Mouse (Mus musculus): ENCODE measurements around the gene Cep250. TPM values are rescaled to one million over a fixed set of nuclear protein-coding genes. Genes with fewer than 3 reads are reported as not detected.

The Cep250 gene
- polyA plus RNA-seq, 1 experiment from 2014 or later: 12.8 TPM

GRCm38 (mm10) chr2:155949362-155949761 lies 6.9 kb upstream of the Cep250 start:
- H3K36me3 ChIP-seq (ENCODE audit: control insufficient read depth, insufficient read depth, low read length): no peaks in the 10 kb centered on the region
- 0 out of 2 replicates have a peak, but pooled peaks cover 5% of the 10 kb centered on the region for H3K4me1 ChIP-seq (ENCODE audit: control insufficient read depth, insufficient read depth, low read length)
- no peak overlapping the region for H3K9ac ChIP-seq (replicated peaks; ENCODE audit: low read length)
- DNase-seq (peak; percentile 53), ATAC-seq (ENCODE audit: low FRiP score, low TSS enrichment) (no peak)
- H3K9me3 ChIP-seq (ENCODE audit: control insufficient read depth, low read length): no peaks in the 10 kb centered on the region
- H3K27me3 ChIP-seq (ENCODE audit: control insufficient read depth, insufficient read depth, low read length): no peaks in the 10 kb centered on the region
- H3K4me3 ChIP-seq (replicated peaks; ENCODE audit: low read depth, low read length): no peak overlapping the region
- no peak overlapping the region for H3K4me2 ChIP-seq (ENCODE audit: low read length)
- no peak overlapping the region for H3K27ac ChIP-seq (replicated peaks; ENCODE audit: low read depth, low read length)
- WGBS: 23% methylated on average over 6 of the region's 6 CpGs

- no peaks in the 10 kb centered on the region for H3K36me3 ChIP-seq (ENCODE audit: control insufficient read depth, insufficient read depth, low read length)
- peak; percentile 84 for DNase-seq
- ATAC-seq (ENCODE audit: low FRiP score, low TSS enrichment): no peak
Observed at GRCm38 (mm10) chr2:155952006-155952405, 4.3 kb upstream of the Cep250 start.

GRCm38 (mm10) chr2:155959981-155960380 lies 3.7 kb downstream of the Cep250 start:
- Histone ChIP-seq H3K9ac (replicated peaks; ENCODE audit: low read length) (no peak overlapping the region), H3K27ac (replicated peaks; ENCODE audit: low read depth, low read length) (no peak overlapping the region), H3K9me3 (ENCODE audit: control insufficient read depth, low read length) (no peaks in the 10 kb centered on the region), H3K36me3 (ENCODE audit: control insufficient read depth, insufficient read depth, low read length) (peaks cover 23% of the 10 kb centered on the region), H3K27me3 (ENCODE audit: control insufficient read depth, insufficient read depth, low read length) (no peaks in the 10 kb centered on the region), H3K4me1 (ENCODE audit: control insufficient read depth, insufficient read depth, low read length) (peaks cover 5% of the 10 kb centered on the region; the same call in 1 of the 2 replicates), H3K4me3 (replicated peaks; ENCODE audit: low read depth, low read length) (no peak overlapping the region), H3K4me2 (ENCODE audit: low read length) (no peak overlapping the region)
- ATAC-seq (ENCODE audit: low FRiP score, low TSS enrichment): no peak
- WGBS: 93% methylated on average over 5 of the region's 5 CpGs
- DNase-seq: no peak

More at GRCm38 (mm10) chr2:155952006-155952405, 4.3 kb upstream of the Cep250 start:
- Histone ChIP-seq H3K9ac (replicated peaks; ENCODE audit: low read length) (no peak overlapping the region), H3K4me3 (replicated peaks; ENCODE audit: low read depth, low read length) (no peak overlapping the region), H3K9me3 (ENCODE audit: control insufficient read depth, low read length) (no peaks in the 10 kb centered on the region), H3K27me3 (ENCODE audit: control insufficient read depth, insufficient read depth, low read length) (no peaks in the 10 kb centered on the region), H3K27ac (replicated peaks; ENCODE audit: low read depth, low read length) (no peak overlapping the region), H3K4me2 (ENCODE audit: low read length) (no peak overlapping the region), H3K4me1 (ENCODE audit: control insufficient read depth, insufficient read depth, low read length) (no peaks in the 10 kb centered on the region; the same call in 1 of the 2 replicates)

- Histone ChIP-seq H3K9me3 (ENCODE audit: control insufficient read depth, low read length) (no peaks in the 10 kb centered on the region), H3K36me3 (ENCODE audit: control insufficient read depth, insufficient read depth, low read length) (peaks cover 36% of the 10 kb centered on the region), H3K4me2 (ENCODE audit: low read length) (no peak overlapping the region), H3K4me3 (replicated peaks; ENCODE audit: low read depth, low read length) (no peak overlapping the region), H3K27me3 (ENCODE audit: control insufficient read depth, insufficient read depth, low read length) (no peaks in the 10 kb centered on the region), H3K27ac (replicated peaks; ENCODE audit: low read depth, low read length) (no peak overlapping the region), H3K4me1 (ENCODE audit: control insufficient read depth, insufficient read depth, low read length) (peaks cover 5% of the 10 kb centered on the region; the same call in 1 of the 2 replicates), H3K9ac (replicated peaks; ENCODE audit: low read length) (no peak overlapping the region)
- 70% methylated on average over 10 of the region's 10 CpGs for WGBS
- DNase-seq (no peak), ATAC-seq (ENCODE audit: low FRiP score, low TSS enrichment) (no peak)
Observed at GRCm38 (mm10) chr2:155961862-155962261, 5.6 kb downstream of the Cep250 start.

GRCm38 (mm10) chr2:155962991-155963390 lies 6.7 kb downstream of the Cep250 start:
- no peak overlapping the region for H3K4me2 ChIP-seq (ENCODE audit: low read length)
- H3K27me3 ChIP-seq (ENCODE audit: control insufficient read depth, insufficient read depth, low read length): no peaks in the 10 kb centered on the region
- no peak overlapping the region for H3K4me3 ChIP-seq (replicated peaks; ENCODE audit: low read depth, low read length)
- DNase-seq: peak; percentile 78
- no peaks in the 10 kb centered on the region for H3K9me3 ChIP-seq (ENCODE audit: control insufficient read depth, low read length)
- no peak overlapping the region for H3K27ac ChIP-seq (replicated peaks; ENCODE audit: low read depth, low read length)
- peaks cover 47% of the 10 kb centered on the region for H3K36me3 ChIP-seq (ENCODE audit: control insufficient read depth, insufficient read depth, low read length)
- 42% methylated on average over 1 of the region's 1 CpGs for WGBS
- ATAC-seq (ENCODE audit: low FRiP score, low TSS enrichment): no peak
- no peak overlapping the region for H3K9ac ChIP-seq (replicated peaks; ENCODE audit: low read length)
- H3K4me1 ChIP-seq (ENCODE audit: control insufficient read depth, insufficient read depth, low read length): no peaks in the 10 kb centered on the region

- no peak overlapping the region for H3K4me3 ChIP-seq (replicated peaks; ENCODE audit: low read depth, low read length)
Observed at GRCm38 (mm10) chr2:155973348-155973747, 17.1 kb downstream of the Cep250 start.

GRCm38 (mm10) chr2:155974087-155974731 lies 18.0 kb downstream of the Cep250 start:
- Histone ChIP-seq H3K27me3 (ENCODE audit: control insufficient read depth, insufficient read depth, low read length) (no peaks in the 10 kb centered on the region), H3K4me1 (ENCODE audit: control insufficient read depth, insufficient read depth, low read length) (no peaks in the 10 kb centered on the region), H3K9me3 (ENCODE audit: control insufficient read depth, low read length) (no peaks in the 10 kb centered on the region), H3K9ac (replicated peaks; ENCODE audit: low read length) (no peak overlapping the region), H3K36me3 (ENCODE audit: control insufficient read depth, insufficient read depth, low read length) (peaks cover 85% of the 10 kb centered on the region), H3K4me3 (replicated peaks; ENCODE audit: low read depth, low read length) (no peak overlapping the region), H3K4me2 (ENCODE audit: low read length) (no peak overlapping the region), H3K27ac (replicated peaks; ENCODE audit: low read depth, low read length) (no peak overlapping the region)
- ATAC-seq (ENCODE audit: low FRiP score, low TSS enrichment) (no peak), DNase-seq (peak; percentile 4)
- 82% methylated on average over 14 of the region's 14 CpGs for WGBS

More at GRCm38 (mm10) chr2:155973348-155973747, 17.1 kb downstream of the Cep250 start:
- Histone ChIP-seq H3K4me2 (ENCODE audit: low read length) (no peak overlapping the region), H3K9ac (replicated peaks; ENCODE audit: low read length) (no peak overlapping the region), H3K4me1 (ENCODE audit: control insufficient read depth, insufficient read depth, low read length) (no peaks in the 10 kb centered on the region), H3K27me3 (ENCODE audit: control insufficient read depth, insufficient read depth, low read length) (no peaks in the 10 kb centered on the region), H3K9me3 (ENCODE audit: control insufficient read depth, low read length) (no peaks in the 10 kb centered on the region), H3K27ac (replicated peaks; ENCODE audit: low read depth, low read length) (no peak overlapping the region), H3K36me3 (ENCODE audit: control insufficient read depth, insufficient read depth, low read length) (peaks cover 88% of the 10 kb centered on the region)
- DNase-seq (no peak), ATAC-seq (ENCODE audit: low FRiP score, low TSS enrichment) (no peak)
- 83% methylated on average over 6 of the region's 6 CpGs for WGBS

- no peaks in the 10 kb centered on the region for H3K9me3 ChIP-seq (ENCODE audit: control insufficient read depth, low read length)
- no peak overlapping the region for H3K9ac ChIP-seq (replicated peaks; ENCODE audit: low read length)
Observed at GRCm38 (mm10) chr2:155979328-155979991, 23.2 kb downstream of the Cep250 start.

GRCm38 (mm10) chr2:155985776-155986175 lies 29.5 kb downstream of the Cep250 start:
- H3K4me3 ChIP-seq (replicated peaks; ENCODE audit: low read depth, low read length): no peak overlapping the region
- ATAC-seq (ENCODE audit: low FRiP score, low TSS enrichment) (no peak), DNase-seq (no peak)
- no peaks in the 10 kb centered on the region for H3K9me3 ChIP-seq (ENCODE audit: control insufficient read depth, low read length)
- H3K4me1 ChIP-seq (ENCODE audit: control insufficient read depth, insufficient read depth, low read length): no peaks in the 10 kb centered on the region
- no peak overlapping the region for H3K9ac ChIP-seq (replicated peaks; ENCODE audit: low read length)
- no peaks in the 10 kb centered on the region for H3K27me3 ChIP-seq (ENCODE audit: control insufficient read depth, insufficient read depth, low read length)
- peaks cover 98% of the 10 kb centered on the region for H3K36me3 ChIP-seq (ENCODE audit: control insufficient read depth, insufficient read depth, low read length)
- no peak overlapping the region for H3K27ac ChIP-seq (replicated peaks; ENCODE audit: low read depth, low read length)
- no peak overlapping the region for H3K4me2 ChIP-seq (ENCODE audit: low read length)
- 92% methylated on average over 7 of the region's 7 CpGs for WGBS

More at GRCm38 (mm10) chr2:155979328-155979991, 23.2 kb downstream of the Cep250 start:
- Histone ChIP-seq H3K27me3 (ENCODE audit: control insufficient read depth, insufficient read depth, low read length) (no peaks in the 10 kb centered on the region), H3K36me3 (ENCODE audit: control insufficient read depth, insufficient read depth, low read length) (peaks cover 90% of the 10 kb centered on the region), H3K27ac (replicated peaks; ENCODE audit: low read depth, low read length) (no peak overlapping the region), H3K4me1 (ENCODE audit: control insufficient read depth, insufficient read depth, low read length) (no peaks in the 10 kb centered on the region), H3K4me2 (ENCODE audit: low read length) (no peak overlapping the region), H3K4me3 (replicated peaks; ENCODE audit: low read depth, low read length) (no peak overlapping the region)
- DNase-seq (no peak), ATAC-seq (ENCODE audit: low FRiP score, low TSS enrichment) (no peak)
- 90% methylated on average over 5 of the region's 5 CpGs for WGBS

Data from midbrain, embryonic 14.5 days (tissue).